Mouse (Mus musculus): Measurements from ENCODE around the gene Ulk4.
A peak's percentile ranks its signal among the peaks of the same experiment; 100 is the strongest.
"Not testable (repeated sequence)": the region's sequence is repeated elsewhere in the genome, so short reads cannot be mapped to it uniquely, and the experiment has no call there.

Gene Ulk4

GRCm38 (mm10) chr9:120933886-120934758 lies 342.9 kb downstream of the Ulk4 start:
- peak; percentile 29 for DNase-seq (ENCODE audit: low spot score)

DNA sequence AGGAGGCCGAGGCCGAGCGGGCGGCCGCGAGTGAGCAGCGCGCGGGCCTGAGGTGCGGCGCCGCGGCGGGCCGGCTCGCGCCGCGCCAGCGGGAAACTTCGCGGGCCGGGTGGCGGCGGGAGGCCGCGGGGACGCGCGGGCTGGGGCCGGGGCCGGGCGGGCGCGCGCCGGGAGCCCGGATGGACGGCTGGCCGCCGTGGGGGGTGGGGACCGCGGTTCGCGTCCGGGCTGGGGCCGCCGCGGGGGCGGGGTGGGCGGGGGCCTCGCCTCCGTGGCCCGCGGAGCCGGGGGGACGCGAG lies 343.5 kb downstream of the Ulk4 start:
- DNase-seq (ENCODE audit: low spot score), result no peak

DNA sequence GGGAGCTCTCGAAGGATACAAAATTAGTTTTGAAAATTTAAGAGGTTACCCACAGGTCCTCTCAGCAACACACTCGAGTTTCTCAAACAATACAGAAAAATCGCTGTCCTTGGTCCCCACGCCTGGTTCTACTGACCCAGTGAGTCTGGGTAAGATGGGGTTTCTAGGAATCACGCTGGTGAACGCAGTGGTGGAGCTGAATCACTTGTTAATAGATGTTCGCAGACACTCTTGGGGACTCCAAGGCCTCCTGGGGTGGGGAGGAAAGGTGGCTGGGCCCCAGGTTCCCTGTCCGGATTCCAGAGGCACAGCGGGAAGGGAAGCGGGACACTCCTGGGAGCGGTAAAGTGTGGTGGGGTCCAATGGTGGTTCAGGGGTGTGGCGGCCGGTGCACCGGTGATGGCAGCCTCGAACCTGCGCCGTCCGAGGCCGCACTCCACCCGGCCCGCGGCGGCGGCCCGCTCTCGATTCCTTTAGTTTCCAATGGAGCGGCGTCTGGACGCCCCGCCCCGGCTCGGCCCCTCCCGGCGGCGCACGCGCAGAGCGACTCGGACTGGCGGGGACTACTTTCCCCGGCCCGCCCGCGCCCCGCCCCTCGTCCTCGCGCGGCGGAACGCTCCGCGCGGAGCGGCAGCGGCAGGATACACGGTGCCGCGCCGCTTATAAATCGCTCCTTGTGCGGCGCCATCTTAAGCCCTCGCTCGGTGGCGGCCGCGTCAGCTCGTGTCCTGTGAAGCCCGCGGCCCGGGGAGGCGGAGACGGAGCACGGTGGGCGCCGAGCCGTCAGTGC lies 344.0 kb downstream of the Ulk4 start:
- peak; percentile 97 for DNase-seq (ENCODE audit: low spot score)

GRCm38 (mm10) chr9:120932371-120932770 lies 344.6 kb downstream of the Ulk4 start:
- no peak for DNase-seq (ENCODE audit: low spot score)

DNA sequence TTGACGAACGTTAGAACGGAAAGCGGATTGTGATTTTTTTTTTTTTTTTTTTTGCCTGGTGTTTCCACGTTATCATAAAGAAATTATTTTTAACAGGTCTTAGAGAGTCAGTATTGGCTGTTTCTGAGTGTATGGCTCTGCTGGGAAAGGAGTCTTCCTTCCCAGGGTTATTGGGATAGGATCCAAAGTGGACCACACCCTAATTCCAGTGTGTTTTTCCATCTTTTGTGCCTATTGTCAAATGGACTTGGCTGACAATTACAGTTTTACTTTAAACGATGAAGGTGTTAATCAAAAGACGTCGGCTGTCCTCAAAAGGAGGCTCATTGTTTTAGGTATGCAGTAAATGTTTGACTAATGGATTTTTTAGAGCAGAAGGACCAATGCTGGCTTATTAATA lies 346.2 kb downstream of the Ulk4 start:
- DNase-seq (ENCODE audit: low spot score), result no peak

GRCm38 (mm10) chr9:120930021-120930420 lies 347.0 kb downstream of the Ulk4 start:
- DNase-seq (ENCODE audit: low spot score), result no peak

DNA sequence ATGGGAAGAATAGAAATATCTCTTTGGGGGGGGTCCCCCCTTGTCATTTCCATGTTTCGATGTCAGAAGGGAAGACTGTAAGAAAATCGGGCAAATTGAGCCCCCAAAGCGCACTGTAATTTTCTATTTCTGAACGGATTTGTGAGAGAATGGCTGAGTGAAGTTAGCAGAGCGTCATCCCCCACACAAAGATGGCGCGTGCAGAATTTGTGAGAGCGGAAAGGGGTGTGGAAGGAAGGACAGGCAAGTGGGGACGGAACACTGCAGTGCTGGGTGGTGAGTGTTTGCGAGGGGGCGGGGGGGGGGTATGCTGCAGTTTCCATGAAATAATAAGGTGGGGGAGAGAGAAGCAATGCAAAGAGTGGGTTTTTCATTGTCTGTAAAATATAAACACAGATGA lies 347.9 kb downstream of the Ulk4 start, which contains the start of gene Ctnnb1:
Gene Ctnnb1 (plus strand): TSS at position 136 of the 400 bp plus-strand sequence.
- DNase-seq (ENCODE audit: low spot score), result no peak

DNA sequence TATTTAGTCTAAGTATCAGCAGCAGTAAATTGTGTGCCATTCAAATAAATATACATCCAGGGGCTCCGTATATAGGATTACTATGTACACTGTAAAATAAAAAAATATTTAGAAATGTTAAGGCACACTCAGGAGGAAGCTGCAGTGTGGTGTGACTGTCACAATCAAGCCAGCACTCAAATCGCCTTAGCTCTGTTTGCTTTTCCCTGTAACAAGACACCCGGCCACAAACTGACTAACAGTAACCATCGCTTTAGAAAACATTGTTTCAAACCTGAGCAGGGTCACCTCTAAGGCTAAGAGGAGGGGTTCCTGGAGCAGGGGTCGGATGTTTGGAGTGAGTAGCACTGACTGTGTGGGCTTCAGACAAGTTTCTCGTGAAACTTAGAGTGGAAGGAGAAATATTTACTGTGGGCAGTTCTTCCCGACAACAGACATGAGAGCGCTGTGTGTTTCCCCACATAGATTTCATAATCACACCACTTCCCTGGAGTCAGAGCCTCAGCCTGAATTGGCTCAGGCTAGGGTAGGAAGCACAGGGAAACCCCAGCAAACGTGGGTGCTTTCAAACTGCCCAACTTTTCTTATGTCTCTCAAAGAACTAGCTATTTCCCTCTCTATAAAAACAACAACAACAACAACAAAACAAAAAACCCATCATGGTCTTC lies 349.9 kb downstream of the Ulk4 start:
- no peak for DNase-seq (ENCODE audit: low spot score)

DNA sequence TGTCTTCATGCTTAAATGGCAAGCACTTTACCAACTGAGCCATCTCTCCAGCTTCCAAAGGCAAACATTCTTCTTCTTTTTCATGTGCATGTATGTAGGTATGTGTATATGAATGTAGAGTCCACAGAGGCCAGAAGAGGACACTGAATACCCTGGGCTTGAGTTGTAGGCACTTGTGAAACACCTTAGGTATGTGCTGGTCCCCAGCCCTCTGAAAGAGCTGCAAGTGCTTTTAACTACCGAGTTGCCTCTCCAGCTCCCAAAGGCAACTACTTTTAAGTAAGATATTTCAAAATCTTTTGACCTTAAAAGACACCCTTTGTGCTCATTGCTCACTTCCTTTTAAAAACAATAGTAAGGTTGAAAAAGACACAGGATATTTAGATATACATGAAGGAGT lies 350.9 kb downstream of the Ulk4 start:
- DNase-seq (ENCODE audit: low spot score), result no peak

- DNase-seq (ENCODE audit: low spot score), result no peak
Measured at GRCm38 (mm10) chr9:120919130-120919529, 357.9 kb downstream of the Ulk4 start.

DNA sequence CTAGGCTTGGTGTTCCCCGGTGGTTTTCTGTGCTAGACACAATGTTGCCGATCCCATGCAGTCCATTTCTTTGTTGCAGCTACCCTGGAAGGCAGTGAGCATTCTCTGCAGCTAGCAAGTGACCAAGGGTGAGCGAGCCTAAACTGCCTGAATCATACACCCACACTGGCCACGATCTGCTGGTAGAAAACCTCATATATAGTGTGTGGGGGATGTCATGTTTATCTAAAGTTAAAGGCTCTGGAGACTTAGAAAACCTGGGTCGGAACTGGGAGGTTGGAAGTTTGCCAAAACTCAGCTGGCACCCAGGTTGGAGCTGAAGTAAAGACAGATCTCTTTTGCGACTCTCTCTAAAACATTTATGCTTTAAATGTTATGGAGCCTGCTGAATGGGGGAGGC lies 358.4 kb downstream of the Ulk4 start:
- DNase-seq (ENCODE audit: low spot score), result peak; percentile 41

GRCm38 (mm10) chr9:120918211-120918610 lies 358.8 kb downstream of the Ulk4 start:
- DNase-seq (ENCODE audit: low spot score), result no peak

DNA sequence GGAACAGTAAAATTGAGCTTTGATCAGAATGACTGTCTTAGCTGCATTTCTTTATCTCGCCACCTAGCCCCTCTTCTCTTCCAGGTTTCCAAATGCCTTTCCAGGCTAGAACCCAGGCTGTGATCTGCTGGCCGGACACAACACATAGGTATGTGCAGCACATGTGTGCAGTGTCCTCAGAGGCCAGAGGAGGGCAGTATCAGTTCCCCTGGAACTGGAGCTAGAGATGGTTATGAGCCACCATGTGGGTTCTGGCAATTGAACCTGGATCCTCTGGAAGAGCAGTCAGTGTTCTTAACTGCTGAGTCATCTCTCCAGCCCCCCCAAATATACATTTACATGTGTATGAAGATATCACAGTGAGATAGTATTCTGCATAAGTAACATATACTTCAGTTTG lies 359.4 kb downstream of the Ulk4 start:
- not testable (repeated sequence) for DNase-seq (ENCODE audit: low spot score)

- DNase-seq (ENCODE audit: low spot score), result no peak
Measured at GRCm38 (mm10) chr9:120914877-120915459, 362.0 kb downstream of the Ulk4 start.

- no peak for DNase-seq (ENCODE audit: low spot score)
Measured at GRCm38 (mm10) chr9:120914429-120914828, 362.6 kb downstream of the Ulk4 start.

DNA sequence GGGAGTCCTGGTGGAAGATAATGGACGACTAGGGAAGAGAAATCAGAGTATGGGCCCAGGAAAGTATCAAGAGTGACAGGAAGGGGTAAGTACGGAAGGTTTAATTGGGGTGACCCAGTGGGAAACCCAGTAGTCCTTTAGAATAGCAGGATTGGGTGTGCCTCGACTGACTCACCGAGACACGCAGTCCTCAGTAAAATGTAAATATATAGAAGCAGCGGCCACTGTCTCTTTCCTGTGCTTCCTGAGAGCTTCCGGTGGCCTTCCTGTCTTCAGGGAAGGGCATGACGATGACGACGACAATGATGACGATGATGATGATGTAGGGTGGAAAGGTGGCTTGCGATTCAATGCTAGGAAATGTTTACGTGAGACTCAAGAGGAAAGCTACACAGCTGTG lies 363.8 kb downstream of the Ulk4 start:
- DNase-seq (ENCODE audit: low spot score), result no peak

DNA sequence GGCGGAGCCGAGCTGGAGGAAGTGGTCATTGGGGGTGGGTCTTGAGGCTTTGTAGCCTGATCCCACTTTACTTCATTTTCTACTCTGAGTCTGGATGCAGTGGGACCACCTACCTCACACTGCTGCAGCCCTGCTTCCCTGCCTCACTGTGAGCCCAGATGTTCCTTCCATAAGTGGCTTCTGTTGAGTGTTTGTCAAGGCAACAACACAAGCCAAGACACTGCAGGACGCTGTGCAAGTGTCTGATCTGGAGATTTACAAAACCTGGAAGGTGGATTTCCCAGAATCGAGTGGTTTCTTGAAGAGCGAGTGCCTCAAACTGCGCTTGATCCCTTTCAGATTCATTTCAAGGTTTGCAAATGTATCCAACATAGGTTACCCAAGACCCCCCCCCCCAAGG lies 368.5 kb downstream of the Ulk4 start:
- DNase-seq (ENCODE audit: low spot score), result no peak
